Mouse (Mus musculus): ENCODE results near the gene Gm27029. TPM values are rescaled to one million over a fixed set of nuclear protein-coding genes. Genes with fewer than 3 reads are reported as not detected.
A peak's percentile ranks its signal among the peaks of the same experiment; 100 is the strongest.
"Not testable (repeated sequence)": the region's sequence is repeated elsewhere in the genome, so short reads cannot be mapped to it uniquely, and the experiment has no call there.

Gm27029 gene
- polyA plus RNA-seq, 1 experiment from 2014 or later, result 7.5 TPM

GRCm38 (mm10) chr11:101418991-101419390 lies 5.6 kb downstream of the Gm27029 start:
- no peak overlapping the region for H3K9ac ChIP-seq (ENCODE audit: low read length)
- H3K9me3 ChIP-seq (ENCODE audit: control insufficient read depth, low read length), result no peaks in the 10 kb centered on the region
- no peak overlapping the region for H3K27ac ChIP-seq (ENCODE audit: low read length)
- 58% methylated on average over 6 of the region's 6 CpGs for WGBS
- H3K36me3 ChIP-seq (ENCODE audit: control insufficient read depth, insufficient read depth, low read length), result no peaks in the 10 kb centered on the region
- no peak overlapping the region for H3K4me2 ChIP-seq (ENCODE audit: low read depth, low read length)
- no peaks in the 10 kb centered on the region for H3K27me3 ChIP-seq (ENCODE audit: control insufficient read depth, insufficient read depth, low read depth, low read length)
- ATAC-seq (ENCODE audit: low read depth), result no peak
- peaks cover 6% of the 10 kb centered on the region for H3K4me1 ChIP-seq (replicated peaks; ENCODE audit: control insufficient read depth, insufficient read depth, low read length)
- H3K4me3 ChIP-seq (ENCODE audit: low read length), result no peak overlapping the region

- Histone ChIP-seq H3K27me3 (ENCODE audit: control insufficient read depth, insufficient read depth, low read depth, low read length) (no peaks in the 10 kb centered on the region), H3K4me1 (replicated peaks; ENCODE audit: control insufficient read depth, insufficient read depth, low read length) (peaks cover 6% of the 10 kb centered on the region), H3K27ac (ENCODE audit: low read length) (peak within 1 kb of the TSS; percentile 53; the same call in 1 of the 2 replicates), H3K36me3 (ENCODE audit: control insufficient read depth, insufficient read depth, low read length) (peaks cover 5% of the 10 kb centered on the region; the same call in 1 of the 2 replicates), H3K9ac (ENCODE audit: low read length) (peak within 1 kb of the TSS; percentile 86), H3K4me2 (ENCODE audit: low read depth, low read length) (peak within 1 kb of the TSS; percentile 82), H3K9me3 (ENCODE audit: control insufficient read depth, low read length) (no peaks in the 10 kb centered on the region), H3K4me3 (ENCODE audit: low read length) (peak within 1 kb of the TSS; percentile 66)
- ATAC-seq (ENCODE audit: low read depth), result peak; percentile 79
- under 1% methylated on average over 38 of the region's 45 CpGs for WGBS
These were observed 7.3 kb downstream of the Gm27029 start, which contains the start of gene Aarsd1 for GRCm38 (mm10) chr11:101417101-101417855. Gene Aarsd1 (minus strand): TSS chr11:101417615.

GRCm38 (mm10) chr11:101416433-101417100 lies 8.0 kb downstream of the Gm27029 start:
- peak overlapping the region; percentile 82 for H3K4me2 ChIP-seq (ENCODE audit: low read depth, low read length)
- H3K36me3 ChIP-seq (ENCODE audit: control insufficient read depth, insufficient read depth, low read length), result peaks cover 10% of the 10 kb centered on the region
- H3K9me3 ChIP-seq (ENCODE audit: control insufficient read depth, low read length), result no peaks in the 10 kb centered on the region
- H3K27ac ChIP-seq (ENCODE audit: low read length), result 0 out of 2 replicates have a peak overlapping the region, but pooled peaks have one; percentile 4
- H3K4me1 ChIP-seq (replicated peaks; ENCODE audit: control insufficient read depth, insufficient read depth, low read length), result peaks cover 6% of the 10 kb centered on the region
- H3K4me3 ChIP-seq (ENCODE audit: low read length), result peak overlapping the region; percentile 66
- peak overlapping the region; percentile 86 for H3K9ac ChIP-seq (ENCODE audit: low read length)
- no peaks in the 10 kb centered on the region for H3K27me3 ChIP-seq (ENCODE audit: control insufficient read depth, insufficient read depth, low read depth, low read length)
- WGBS, result under 1% methylated on average over 11 of the region's 11 CpGs
- ATAC-seq (ENCODE audit: low read depth), result peak; percentile 8; the same call in 1 of the 2 replicates

- Histone ChIP-seq H3K4me3 (ENCODE audit: low read length) (no peak overlapping the region), H3K27ac (ENCODE audit: low read length) (no peak overlapping the region), H3K36me3 (ENCODE audit: control insufficient read depth, insufficient read depth, low read length) (peaks cover 18% of the 10 kb centered on the region), H3K4me2 (ENCODE audit: low read depth, low read length) (no peak overlapping the region), H3K27me3 (ENCODE audit: control insufficient read depth, insufficient read depth, low read depth, low read length) (no peaks in the 10 kb centered on the region), H3K4me1 (replicated peaks; ENCODE audit: control insufficient read depth, insufficient read depth, low read length) (peaks cover 6% of the 10 kb centered on the region), H3K9me3 (ENCODE audit: control insufficient read depth, low read length) (no peaks in the 10 kb centered on the region), H3K9ac (ENCODE audit: low read length) (no peak overlapping the region)
- WGBS, result 88% methylated on average over 2 of the region's 2 CpGs
- ATAC-seq (ENCODE audit: low read depth), result no peak
These were observed 9.3 kb downstream of the Gm27029 start for GRCm38 (mm10) chr11:101415306-101415705.

GRCm38 (mm10) chr11:101395110-101395509 lies 29.5 kb downstream of the Gm27029 start:
- Histone ChIP-seq H3K27ac (ENCODE audit: low read length) (no peak overlapping the region), H3K4me1 (replicated peaks; ENCODE audit: control insufficient read depth, insufficient read depth, low read length) (no peaks in the 10 kb centered on the region), H3K9me3 (ENCODE audit: control insufficient read depth, low read length) (no peaks in the 10 kb centered on the region), H3K9ac (ENCODE audit: low read length) (no peak overlapping the region), H3K36me3 (ENCODE audit: control insufficient read depth, insufficient read depth, low read length) (no peaks in the 10 kb centered on the region), H3K4me2 (ENCODE audit: low read depth, low read length) (no peak overlapping the region), H3K4me3 (ENCODE audit: low read length) (no peak overlapping the region), H3K27me3 (ENCODE audit: control insufficient read depth, insufficient read depth, low read depth, low read length) (no peaks in the 10 kb centered on the region)
- peak; percentile 75 for ATAC-seq (ENCODE audit: low read depth)
- 0% methylated on average over 8 of the region's 8 CpGs for WGBS

- no peak overlapping the region for H3K27ac ChIP-seq (ENCODE audit: low read length)
- H3K4me1 ChIP-seq (replicated peaks; ENCODE audit: control insufficient read depth, insufficient read depth, low read length), result no peaks in the 10 kb centered on the region
- H3K36me3 ChIP-seq (ENCODE audit: control insufficient read depth, insufficient read depth, low read length), result no peaks in the 10 kb centered on the region
- H3K4me2 ChIP-seq (ENCODE audit: low read depth, low read length), result no peak overlapping the region
- no peak overlapping the region for H3K9ac ChIP-seq (ENCODE audit: low read length)
- WGBS, result 24% methylated on average over 4 of the region's 4 CpGs
- no peaks in the 10 kb centered on the region for H3K9me3 ChIP-seq (ENCODE audit: control insufficient read depth, low read length)
- H3K4me3 ChIP-seq (ENCODE audit: low read length), result no peak overlapping the region
- ATAC-seq (ENCODE audit: low read depth), result no peak
- H3K27me3 ChIP-seq (ENCODE audit: control insufficient read depth, insufficient read depth, low read depth, low read length), result no peaks in the 10 kb centered on the region
These were observed 42.8 kb downstream of the Gm27029 start for GRCm38 (mm10) chr11:101381817-101382216.

GRCm38 (mm10) chr11:101378926-101379325 lies 45.7 kb downstream of the Gm27029 start:
- 78% methylated on average over 6 of the region's 6 CpGs for WGBS
- Histone ChIP-seq H3K36me3 (ENCODE audit: control insufficient read depth, insufficient read depth, low read length) (no peaks in the 10 kb centered on the region), H3K4me2 (ENCODE audit: low read depth, low read length) (no peak overlapping the region), H3K9me3 (ENCODE audit: control insufficient read depth, low read length) (no peaks in the 10 kb centered on the region), H3K27ac (ENCODE audit: low read length) (no peak overlapping the region), H3K4me1 (replicated peaks; ENCODE audit: control insufficient read depth, insufficient read depth, low read length) (no peaks in the 10 kb centered on the region), H3K9ac (ENCODE audit: low read length) (no peak overlapping the region), H3K4me3 (ENCODE audit: low read length) (no peak overlapping the region), H3K27me3 (ENCODE audit: control insufficient read depth, insufficient read depth, low read depth, low read length) (no peaks in the 10 kb centered on the region)
- no peak for ATAC-seq (ENCODE audit: low read depth)

- 92% methylated on average over 8 of the region's 8 CpGs for WGBS
- not testable (repeated sequence) for H3K9ac ChIP-seq (ENCODE audit: low read length)
These were observed 46.4 kb downstream of the Gm27029 start for GRCm38 (mm10) chr11:101378196-101378595.

GRCm38 (mm10) chr11:101374421-101374938 lies 50.1 kb downstream of the Gm27029 start:
- Histone ChIP-seq H3K27ac (ENCODE audit: low read length) (no peak overlapping the region), H3K4me2 (ENCODE audit: low read depth, low read length) (no peak overlapping the region), H3K4me3 (ENCODE audit: low read length) (no peak overlapping the region), H3K9me3 (ENCODE audit: control insufficient read depth, low read length) (no peaks in the 10 kb centered on the region), H3K4me1 (replicated peaks; ENCODE audit: control insufficient read depth, insufficient read depth, low read length) (no peaks in the 10 kb centered on the region), H3K27me3 (ENCODE audit: control insufficient read depth, insufficient read depth, low read depth, low read length) (no peaks in the 10 kb centered on the region), H3K9ac (ENCODE audit: low read length) (no peak overlapping the region), H3K36me3 (ENCODE audit: control insufficient read depth, insufficient read depth, low read length) (no peaks in the 10 kb centered on the region)
- no peak for ATAC-seq (ENCODE audit: low read depth)
- WGBS, result 63% methylated on average over 7 of the region's 7 CpGs

More at GRCm38 (mm10) chr11:101378196-101378595, 46.4 kb downstream of the Gm27029 start:
- ATAC-seq (ENCODE audit: low read depth); H3K27me3 ChIP-seq (ENCODE audit: control insufficient read depth, insufficient read depth, low read depth, low read length); H3K36me3 ChIP-seq (ENCODE audit: control insufficient read depth, insufficient read depth, low read length); H3K9me3 ChIP-seq (ENCODE audit: control insufficient read depth, low read length); H3K27ac ChIP-seq (ENCODE audit: low read length); H3K4me2 ChIP-seq (ENCODE audit: low read depth, low read length); H3K4me1 ChIP-seq (replicated peaks; ENCODE audit: control insufficient read depth, insufficient read depth, low read length); H3K4me3 ChIP-seq (ENCODE audit: low read length): not testable (repeated sequence)
